Mouse (Mus musculus) brown adipose tissue, adult 24 weeks (tissue): ENCODE data around the gene Krt15. TPM values are rescaled to one million over a fixed set of nuclear protein-coding genes. Genes with fewer than 3 reads are reported as not detected.

ENCODE experiments used
- H3K27ac ChIP-seq: fragments of 200-500 bp; replicated peaks from 2 replicates; pipeline ENCODE4 v1.5.1; 2012; ENCODE audit warnings: low read depth, mild to moderate bottlenecking, low read length
- H3K4me1 ChIP-seq: fragments of 200-500 bp; 2 replicates; pipeline ENCODE4 v1.6.1; 2012; ENCODE audit warnings: low read length, mixed read lengths; ENCODE audit not compliant: control insufficient read depth, insufficient read depth, insufficient read length
- H3K4me3 ChIP-seq: fragments of 200-500 bp; 2 replicates; pipeline ENCODE4 v1.5.1; 2012; ENCODE audit warnings: low read depth, mild to moderate bottlenecking, low read length, moderate library complexity; ENCODE audit not compliant: insufficient read depth
- polyA plus RNA-seq: library from polyadenylated mRNA; stranded (reverse); fragments of >200 nt; gene quantifications from 2 replicates; pipeline ENCODE4 v1.2.4, GENCODE M21; 2012; ENCODE audit not compliant: missing spikeins, insufficient read depth, insufficient read length

Krt15 gene
- polyA plus RNA-seq, 1 experiment, result 2.4 TPM

GRCm38 (mm10) chr11:100097819-100098218 is 37.9 kb downstream of the Krt15 start:
- Histone ChIP-seq H3K27ac (no peak overlapping the region), H3K4me3 (no peak overlapping the region)

DNA sequence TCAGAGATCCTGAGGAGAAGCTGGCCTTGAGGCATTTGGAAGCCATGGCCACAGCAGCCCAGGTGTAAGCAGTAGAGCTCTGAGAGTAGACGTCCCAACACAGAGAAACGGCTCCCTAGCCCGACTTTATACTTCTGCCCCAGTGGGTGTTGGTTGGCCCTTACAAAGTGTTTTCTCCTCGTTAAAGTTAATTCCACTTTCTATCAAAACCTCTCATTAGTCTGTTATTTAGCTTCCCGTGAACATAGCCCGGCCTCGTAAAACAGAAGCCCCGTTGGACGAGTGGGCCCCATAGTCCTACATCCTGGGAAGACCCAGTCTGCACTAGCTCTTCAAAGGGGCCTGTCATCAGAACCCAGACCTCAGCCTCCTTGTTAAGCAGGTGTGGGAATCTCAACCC is 39.6 kb downstream of the Krt15 start, which contains the start of gene Krt35:
Krt35 (minus strand) TSS at position 101 of the 400 bp plus-strand sequence.
- H3K27ac ChIP-seq, result no peak within 1 kb of the TSS
- no peak within 1 kb of the TSS for H3K4me3 ChIP-seq
- no peaks in the 10 kb centered on the region for H3K4me1 ChIP-seq

More at GRCm38 (mm10) chr11:100097819-100098218, 37.9 kb downstream of the Krt15 start:
- H3K4me1 ChIP-seq, result no peaks in the 10 kb centered on the region

DNA sequence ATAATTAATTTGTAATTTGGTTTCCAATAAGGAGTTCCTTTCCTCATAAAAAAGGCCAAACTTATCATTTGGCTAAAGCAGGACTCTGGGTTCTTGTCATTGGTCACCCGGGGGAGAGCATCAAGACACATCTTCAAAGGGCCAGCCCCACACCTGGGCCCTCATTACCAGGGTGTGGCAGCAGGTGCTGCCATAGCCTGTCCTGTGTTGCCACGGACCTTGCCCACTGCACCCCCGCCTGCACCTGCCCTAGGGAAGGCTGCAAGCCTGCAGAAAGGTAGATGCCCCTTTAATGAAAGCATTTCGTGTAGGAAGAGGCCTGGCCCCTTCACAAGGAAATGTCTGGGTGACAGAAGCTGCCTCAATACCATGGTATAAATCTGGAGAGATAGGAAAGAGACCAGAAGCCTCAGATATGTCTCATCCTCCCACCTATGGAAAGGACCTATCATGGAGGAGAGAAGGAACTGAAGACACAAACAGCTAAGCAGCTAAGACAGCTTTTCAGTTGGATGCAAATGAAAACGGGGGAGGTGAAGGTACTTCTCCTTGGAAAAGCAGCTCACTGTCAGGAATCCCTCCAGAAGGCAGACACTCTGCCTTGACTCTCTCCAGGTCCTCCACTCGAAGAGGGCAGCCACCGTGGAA is 47.2 kb downstream of the Krt15 start:
- Histone ChIP-seq H3K27ac (no peak overlapping the region), H3K4me1 (no peaks in the 10 kb centered on the region), H3K4me3 (no peak overlapping the region)

- Histone ChIP-seq H3K27ac (no peak within 1 kb of the TSS), H3K4me3 (no peak within 1 kb of the TSS), H3K4me1 (no peaks in the 10 kb centered on the region)
Observed at GRCm38 (mm10) chr11:100087861-100088260, 47.9 kb downstream of the Krt15 start, which contains the start of gene Krt32. Gene Krt32, minus strand, starts transcription at chr11:100088226.

Other genes starting within 250 kb of the Krt15 start
- not detected in 2 replicates for gene Krtap31-1, start 228.0 kb downstream of the Krt15 start, polyA plus RNA-seq
- not detected in 2 replicates for gene Gm11565, start 221.2 kb downstream of the Krt15 start, polyA plus RNA-seq
- not detected in 2 replicates for gene Krtap31-2, start 199.6 kb downstream of the Krt15 start, polyA plus RNA-seq
- not detected in 2 replicates for gene Krtap9-5, start 187.5 kb downstream of the Krt15 start, polyA plus RNA-seq
- gene Krtap29-1, start 156.9 kb downstream of the Krt15 start, polyA plus RNA-seq, result not detected in 2 replicates
- not detected in 2 replicates for gene Krtap16-1, start 149.3 kb downstream of the Krt15 start, polyA plus RNA-seq
- not detected in 2 replicates for gene Krtap17-1, start 141.9 kb downstream of the Krt15 start, polyA plus RNA-seq
- not detected in 2 replicates for gene Krt33a, start 119.7 kb downstream of the Krt15 start, polyA plus RNA-seq
- not detected in 2 replicates for gene Krt33b, start 106.1 kb downstream of the Krt15 start, polyA plus RNA-seq
- not detected in 2 replicates for gene Krt34, start 94.4 kb downstream of the Krt15 start, polyA plus RNA-seq
- gene Krt31, start 85.4 kb downstream of the Krt15 start, polyA plus RNA-seq, result not detected in 2 replicates
- not detected in 2 replicates for gene Krt32, start 47.7 kb downstream of the Krt15 start, polyA plus RNA-seq
- not detected in 2 replicates for gene Krt35, start 39.7 kb downstream of the Krt15 start, polyA plus RNA-seq
- gene Krt36, start 30.3 kb downstream of the Krt15 start, polyA plus RNA-seq, result 1.4 TPM in 2 replicates
- not detected in 2 replicates for gene Krt13, start 14.4 kb downstream of the Krt15 start, polyA plus RNA-seq
- gene Krt19, start 12.7 kb upstream of the Krt15 start, polyA plus RNA-seq, result 0.87 TPM in 1 of 2 replicates, not detected in the other
- not detected in 2 replicates for gene Krt9, start 57.3 kb upstream of the Krt15 start, polyA plus RNA-seq
- gene Krt14, start 71.6 kb upstream of the Krt15 start, polyA plus RNA-seq, result 0.67 TPM in 1 of 2 replicates, not detected in the other
- not detected in 2 replicates for gene Krt16, start 113.0 kb upstream of the Krt15 start, polyA plus RNA-seq
- gene Krt17, start 125.1 kb upstream of the Krt15 start, polyA plus RNA-seq, result not detected in 2 replicates
- gene Krt42, start 133.9 kb upstream of the Krt15 start, polyA plus RNA-seq, result not detected in 2 replicates
- 1,185 and 1,317 TPM in 2 replicates for gene Eif1, start 184.0 kb upstream of the Krt15 start, polyA plus RNA-seq
- not detected in 2 replicates for gene Gast, start 198.5 kb upstream of the Krt15 start, polyA plus RNA-seq
- gene Hap1, start 220.2 kb upstream of the Krt15 start, polyA plus RNA-seq, result not detected in 2 replicates